Mouse (Mus musculus) forebrain, embryonic 13.5 days (tissue): Measurements from ENCODE around the gene Zcchc17. TPM values are rescaled to one million over a fixed set of nuclear protein-coding genes. Genes with fewer than 3 reads are reported as not detected.

Experiments
- ATAC-seq: fragments of 200-750 bp; cut with Nextera tagmentation; 2 replicates; pipeline ENCODE4 v1.8.0; 2017
- H3K27ac ChIP-seq: fragments of 300-500 bp; sonication (generic); 2 replicates; pipeline ENCODE4 v1.5.1; 2015; ENCODE audit warnings: inconsistent platforms, mild to moderate bottlenecking, moderate library complexity
- H3K27me3 ChIP-seq: fragments of 300-500 bp; sonication (generic); 2 replicates; pipeline ENCODE4 v1.6.1; 2015; ENCODE audit warnings: mild to moderate bottlenecking, inconsistent platforms
- H3K36me3 ChIP-seq: fragments of 300-500 bp; sonication (generic); 2 replicates; pipeline ENCODE4 v1.6.1; 2015; ENCODE audit warnings: mild to moderate bottlenecking, inconsistent platforms; ENCODE audit not compliant: poor library complexity, severe bottlenecking
- H3K4me1 ChIP-seq: fragments of 300-500 bp; sonication (generic); 2 replicates; pipeline ENCODE4 v1.6.1; 2015; ENCODE audit warnings: inconsistent platforms
- H3K4me2 ChIP-seq: fragments of 300-500 bp; sonication (generic); 2 replicates; pipeline ENCODE4 v1.6.1; 2015; ENCODE audit warnings: inconsistent platforms, mild to moderate bottlenecking, moderate library complexity
- H3K4me3 ChIP-seq: fragments of 300-500 bp; sonication (generic); 2 replicates; pipeline ENCODE4 v1.5.1; 2015; ENCODE audit warnings: mild to moderate bottlenecking, inconsistent platforms
- H3K9ac ChIP-seq: fragments of 300-500 bp; sonication (generic); 2 replicates; pipeline ENCODE4 v1.6.1; 2015; ENCODE audit warnings: mild to moderate bottlenecking, inconsistent platforms
- H3K9me3 ChIP-seq: fragments of 300-500 bp; sonication (generic); replicated peaks from 2 replicates; pipeline ENCODE4 v1.6.1; 2016; ENCODE audit warnings: inconsistent platforms
- WGBS: fragments of 180-500 bp; shearing (Covaris S2); methylation state at CpG from one replicate; pipeline ENCODE4 v1.1.7; 2015; 5-methylcytosine and 5-hydroxymethylcytosine counted together
- polyA plus RNA-seq: library from polyadenylated mRNA; unstranded; fragments of >200 nt; fragmentation: Nextera tagmentation; extraction: Ambion mirVana; gene quantifications from 2 replicates; pipeline ENCODE4 v1.2.1, GENCODE M21; 2015

The Zcchc17 gene
- polyA plus RNA-seq, 1 experiment from 2014 or later: 90.5 TPM

GRCm38 (mm10) chr4:130350690-130351422 lies 8.9 kb downstream of the Zcchc17 start:
- Histone ChIP-seq H3K27ac (no peak overlapping the region), H3K4me2 (no peak overlapping the region), H3K27me3 (no peaks in the 10 kb centered on the region), H3K9ac (no peak overlapping the region), H3K4me1 (no peaks in the 10 kb centered on the region), H3K36me3 (peaks cover 72% of the 10 kb centered on the region), H3K9me3 (no peaks in the 10 kb centered on the region), H3K4me3 (no peak overlapping the region)
- WGBS: 87% methylated on average over 16 of the region's 16 CpGs
- no peak for ATAC-seq

GRCm38 (mm10) chr4:130349666-130350065 lies 10.1 kb downstream of the Zcchc17 start:
- no peaks in the 10 kb centered on the region for H3K4me1 ChIP-seq
- H3K4me3 ChIP-seq: no peak overlapping the region
- peaks cover 76% of the 10 kb centered on the region for H3K36me3 ChIP-seq
- H3K27ac ChIP-seq: no peak overlapping the region
- 96% methylated on average over 6 of the region's 6 CpGs for whole genome bisulfite sequencing
- H3K9ac ChIP-seq: no peak overlapping the region
- H3K27me3 ChIP-seq: no peaks in the 10 kb centered on the region
- no peaks in the 10 kb centered on the region for H3K9me3 ChIP-seq
- no peak overlapping the region for H3K4me2 ChIP-seq
- no peak for ATAC-seq

GRCm38 (mm10) chr4:130341691-130342090 lies 18.1 kb downstream of the Zcchc17 start:
- no peak overlapping the region for H3K4me3 ChIP-seq
- no peak overlapping the region for H3K9ac ChIP-seq
- peaks cover 38% of the 10 kb centered on the region for H3K36me3 ChIP-seq
- WGBS: 24% methylated on average over 4 of the region's 4 CpGs
- H3K27me3 ChIP-seq: no peaks in the 10 kb centered on the region
- no peaks in the 10 kb centered on the region for H3K4me1 ChIP-seq
- H3K27ac ChIP-seq: no peak overlapping the region
- H3K4me2 ChIP-seq: no peak overlapping the region
- no peaks in the 10 kb centered on the region for H3K9me3 ChIP-seq
- ATAC-seq: 0 out of 2 replicates have a peak, but pooled peaks have one; percentile 48

- WGBS: 93% methylated on average over 5 of the region's 5 CpGs
- Histone ChIP-seq H3K27me3 (no peaks in the 10 kb centered on the region), H3K4me2 (no peak overlapping the region), H3K36me3 (peaks cover 51% of the 10 kb centered on the region), H3K4me1 (no peaks in the 10 kb centered on the region), H3K27ac (no peak overlapping the region), H3K9ac (no peak overlapping the region), H3K4me3 (no peak overlapping the region), H3K9me3 (no peaks in the 10 kb centered on the region)
- no peak for ATAC-seq
Observed at GRCm38 (mm10) chr4:130335867-130336266, 23.9 kb downstream of the Zcchc17 start.

GRCm38 (mm10) chr4:130327366-130327765 lies 32.4 kb downstream of the Zcchc17 start:
- 89% methylated on average over 9 of the region's 9 CpGs for WGBS
- no peaks in the 10 kb centered on the region for H3K9me3 ChIP-seq
- no peak for ATAC-seq
- H3K27ac ChIP-seq: 0 out of 2 replicates have a peak overlapping the region, but pooled peaks have one; percentile 3
- H3K4me1 ChIP-seq: no peaks in the 10 kb centered on the region
- H3K4me2 ChIP-seq: no peak overlapping the region
- no peak overlapping the region for H3K4me3 ChIP-seq
- H3K9ac ChIP-seq: no peak overlapping the region
- H3K36me3 ChIP-seq: peaks cover 69% of the 10 kb centered on the region
- no peaks in the 10 kb centered on the region for H3K27me3 ChIP-seq

GRCm38 (mm10) chr4:130325446-130325845 lies 34.3 kb downstream of the Zcchc17 start:
- 94% methylated on average over 2 of the region's 2 CpGs for WGBS
- Histone ChIP-seq H3K27ac (no peak overlapping the region), H3K9me3 (no peaks in the 10 kb centered on the region), H3K27me3 (no peaks in the 10 kb centered on the region), H3K4me3 (no peak overlapping the region), H3K4me1 (no peaks in the 10 kb centered on the region), H3K36me3 (peaks cover 80% of the 10 kb centered on the region), H3K4me2 (no peak overlapping the region), H3K9ac (no peak overlapping the region)
- no peak for ATAC-seq

- H3K27ac ChIP-seq: no peak overlapping the region
- peaks cover 88% of the 10 kb centered on the region for H3K36me3 ChIP-seq
- WGBS: 72% methylated on average over 5 of the region's 5 CpGs
- no peak overlapping the region for H3K9ac ChIP-seq
- no peaks in the 10 kb centered on the region for H3K4me1 ChIP-seq
- H3K4me2 ChIP-seq: no peak overlapping the region
- no peaks in the 10 kb centered on the region for H3K9me3 ChIP-seq
- no peak overlapping the region for H3K4me3 ChIP-seq
- ATAC-seq: no peak
- no peaks in the 10 kb centered on the region for H3K27me3 ChIP-seq
Observed at GRCm38 (mm10) chr4:130323607-130324006, 36.1 kb downstream of the Zcchc17 start.

GRCm38 (mm10) chr4:130323165-130323564 lies 36.6 kb downstream of the Zcchc17 start:
- no peaks in the 10 kb centered on the region for H3K9me3 ChIP-seq
- no peak overlapping the region for H3K27ac ChIP-seq
- WGBS: 85% methylated on average over 1 of the region's 1 CpGs
- no peak for ATAC-seq
- H3K9ac ChIP-seq: no peak overlapping the region
- H3K4me1 ChIP-seq: no peaks in the 10 kb centered on the region
- peaks cover 89% of the 10 kb centered on the region for H3K36me3 ChIP-seq
- H3K27me3 ChIP-seq: no peaks in the 10 kb centered on the region
- H3K4me3 ChIP-seq: no peak overlapping the region
- no peak overlapping the region for H3K4me2 ChIP-seq

- no peaks in the 10 kb centered on the region for H3K9me3 ChIP-seq
- 80% methylated on average over 7 of the region's 7 CpGs for WGBS
- no peak overlapping the region for H3K27ac ChIP-seq
- no peaks in the 10 kb centered on the region for H3K4me1 ChIP-seq
- H3K9ac ChIP-seq: no peak overlapping the region
- peaks cover 93% of the 10 kb centered on the region for H3K36me3 ChIP-seq
- no peak for ATAC-seq
- H3K4me2 ChIP-seq: no peak overlapping the region
- no peak overlapping the region for H3K4me3 ChIP-seq
- no peaks in the 10 kb centered on the region for H3K27me3 ChIP-seq
Observed at GRCm38 (mm10) chr4:130322567-130322966, 37.2 kb downstream of the Zcchc17 start.

- WGBS: 97% methylated on average over 7 of the region's 7 CpGs
- H3K36me3 ChIP-seq: peaks cover 84% of the 10 kb centered on the region
Observed at GRCm38 (mm10) chr4:130321640-130322039, 38.1 kb downstream of the Zcchc17 start.

GRCm38 (mm10) chr4:130319564-130319963 lies 40.2 kb downstream of the Zcchc17 start:
- H3K9ac ChIP-seq: no peak overlapping the region
- no peaks in the 10 kb centered on the region for H3K9me3 ChIP-seq
- H3K4me3 ChIP-seq: no peak overlapping the region
- H3K4me2 ChIP-seq: no peak overlapping the region
- no peak overlapping the region for H3K27ac ChIP-seq
- 89% methylated on average over 7 of the region's 7 CpGs for WGBS
- peaks cover 80% of the 10 kb centered on the region for H3K36me3 ChIP-seq
- no peak for ATAC-seq
- no peaks in the 10 kb centered on the region for H3K4me1 ChIP-seq
- H3K27me3 ChIP-seq: no peaks in the 10 kb centered on the region

More at GRCm38 (mm10) chr4:130321640-130322039, 38.1 kb downstream of the Zcchc17 start:
- Histone ChIP-seq H3K9ac (no peak overlapping the region), H3K27ac (no peak overlapping the region), H3K27me3 (no peaks in the 10 kb centered on the region), H3K4me3 (no peak overlapping the region), H3K4me1 (no peaks in the 10 kb centered on the region), H3K9me3 (no peaks in the 10 kb centered on the region), H3K4me2 (no peak overlapping the region)
- ATAC-seq: no peak

GRCm38 (mm10) chr4:130318122-130318521 lies 41.6 kb downstream of the Zcchc17 start:
- no peaks in the 10 kb centered on the region for H3K9me3 ChIP-seq
- no peaks in the 10 kb centered on the region for H3K4me1 ChIP-seq
- no peak overlapping the region for H3K4me2 ChIP-seq
- H3K9ac ChIP-seq: no peak overlapping the region
- whole genome bisulfite sequencing: 70% methylated on average over 3 of the region's 3 CpGs
- ATAC-seq: no peak
- H3K36me3 ChIP-seq: peaks cover 78% of the 10 kb centered on the region
- H3K4me3 ChIP-seq: no peak overlapping the region
- H3K27ac ChIP-seq: no peak overlapping the region
- no peaks in the 10 kb centered on the region for H3K27me3 ChIP-seq

- Histone ChIP-seq H3K9ac (no peak overlapping the region), H3K4me1 (no peaks in the 10 kb centered on the region), H3K4me3 (no peak overlapping the region), H3K27ac (no peak overlapping the region), H3K4me2 (no peak overlapping the region), H3K9me3 (no peaks in the 10 kb centered on the region), H3K27me3 (no peaks in the 10 kb centered on the region), H3K36me3 (peaks cover 64% of the 10 kb centered on the region)
- WGBS: 85% methylated on average over 10 of the region's 10 CpGs
- ATAC-seq: no peak
Observed at GRCm38 (mm10) chr4:130316691-130317090, 43.1 kb downstream of the Zcchc17 start.
